Mouse (Mus musculus) myocyte (in vitro differentiated cells): Measurements from ENCODE around the gene Mki67.

ENCODE experiments used
- MAX ChIP-seq: IDR thresholded peaks from one replicate; pipeline ENCODE4 v1.6.1; 2011; ENCODE audit warnings: low read depth, mild to moderate bottlenecking, control low read depth
- MYOG ChIP-seq, 3 experiments: IDR thresholded peaks; one replicate each; pipeline ENCODE4 v1.6.1; 2011; ENCODE audit warnings: control low read depth in 2 of 3, low read depth in 2 of 3, mild to moderate bottlenecking in 2 of 3; ENCODE audit not compliant: insufficient read length in 2 of 3, control insufficient read depth in 1 of 3, insufficient read depth in 1 of 3
- POLR2A ChIP-seq: IDR thresholded peaks from one replicate; pipeline ENCODE4 v1.6.1; 2011; ENCODE audit warnings: low read depth, mild to moderate bottlenecking, control low read depth, moderate library complexity; ENCODE audit not compliant: insufficient read length
- POLR2AphosphoS2 ChIP-seq: IDR thresholded peaks from one replicate; pipeline ENCODE4 v1.6.1; 2011; ENCODE audit warnings: low read depth, control low read depth; ENCODE audit not compliant: insufficient read length
- REST ChIP-seq: IDR thresholded peaks from one replicate; pipeline ENCODE4 v1.6.1; 2011; ENCODE audit warnings: mild to moderate bottlenecking, control low read depth, moderate library complexity; ENCODE audit not compliant: insufficient read depth, insufficient read length

DNA sequence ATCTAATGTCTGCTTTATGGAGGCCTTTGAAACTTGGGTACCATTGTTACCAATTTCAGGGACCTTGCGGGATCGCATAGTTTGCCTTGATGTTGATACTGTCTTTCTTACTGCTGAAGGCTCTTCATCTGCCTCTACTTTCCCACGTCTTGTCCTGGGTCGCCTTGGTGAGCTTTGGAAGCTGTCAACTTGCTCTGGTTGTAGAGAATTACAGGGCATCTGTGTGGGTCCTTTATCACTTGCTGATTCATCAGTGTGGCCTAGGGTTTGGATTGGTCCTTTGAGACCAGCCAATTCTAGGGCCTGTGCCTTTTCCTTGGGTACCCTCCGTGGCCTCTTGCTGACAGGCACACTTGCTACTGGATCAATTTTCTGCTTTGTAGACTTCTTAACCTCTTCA lies 21.4 kb downstream of the Mki67 start:
- TF ChIP-seq POLR2A: no peak
- no peak for TF ChIP-seq REST
- no peak for TF ChIP-seq MAX
- no peak for TF ChIP-seq MYOG (IDR thresholded peaks at IDR 0.05; ENCODE audit: control insufficient read depth in 1 of 3, insufficient read depth in 1 of 3, insufficient read length in 2 of 3, low read depth in 2 of 3)
- no peak for TF ChIP-seq POLR2AphosphoS2
